Mouse (Mus musculus) megakaryocyte, embryonic 14.5 days (primary cell): ENCODE measurements around the gene Gm37240.

ENCODE experiments used
- FLI1 ChIP-seq: IDR thresholded peaks from 2 replicates; pipeline ENCODE4 v1.6.1; 2012; ENCODE audit warnings: low read length, inconsistent platforms, mixed read lengths
- GATA1 ChIP-seq: IDR thresholded peaks from 3 replicates; pipeline ENCODE4 v1.6.1; 2012; ENCODE audit warnings: mixed read lengths, low read length, inconsistent platforms, borderline replicate concordance

DNA sequence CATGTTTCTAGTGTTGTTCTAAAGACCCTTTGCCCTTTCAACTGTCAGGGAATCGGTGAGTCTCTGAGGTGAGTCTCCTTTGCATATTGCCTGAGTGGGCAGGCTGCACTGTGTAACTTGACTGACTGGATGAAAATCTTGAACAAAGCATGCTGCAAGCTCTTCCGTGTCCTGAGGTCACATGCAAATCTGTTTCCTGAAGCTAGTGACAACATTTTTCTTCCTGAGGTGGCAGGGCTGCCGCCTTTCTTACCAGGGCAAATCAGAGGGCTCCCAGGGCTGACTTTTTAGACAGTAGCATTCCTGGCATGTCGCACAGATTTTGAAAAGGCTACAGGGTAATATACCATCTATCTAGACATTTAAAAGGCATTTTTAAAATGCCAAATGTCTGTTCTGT is 451.9 kb downstream of the Gm37240 start:
- TF ChIP-seq GATA1, result no peak
- TF ChIP-seq FLI1, result no peak
